Mouse (Mus musculus) ovary, adult 10 weeks (tissue): ENCODE data around the gene Pnpt1. TPM values are rescaled to one million over a fixed set of nuclear protein-coding genes. Genes with fewer than 3 reads are reported as not detected.

ENCODE experiments used
- polyA plus RNA-seq: library from polyadenylated mRNA; stranded (reverse); fragments of 350-450 nt; fragmentation: Illumina TruSeq; extraction: RNeasy Lipid Tissue Mini Kit (QIAGEN cat#74804); gene quantifications from one replicate; pipeline ENCODE4 v1.2.3, GENCODE M21; 2014

Gene Pnpt1
- 110 TPM for polyA plus RNA-seq

GRCm38 (mm10) chr11:29130385-29131355 lies at the start of gene Pnpt1:
Gene Pnpt1 (plus strand): TSS chr11:29130744.

GRCm38 (mm10) chr11:29172563-29173124 lies 42.1 kb downstream of the Pnpt1 start, which contains the start of gene Ppp4r3b:
Gene Ppp4r3b (plus strand): TSS chr11:29172890.

Other genes with a start within 250 kb of the Pnpt1 start
- 253 TPM for gene Ppp4r3b, start 42.1 kb downstream of the Pnpt1 start, polyA plus RNA-seq
- 109 TPM for gene Cfap36, start 116.7 kb downstream of the Pnpt1 start, polyA plus RNA-seq
- gene Ccdc88a, start 242.9 kb downstream of the Pnpt1 start, polyA plus RNA-seq, result 88.4 TPM